Mouse (Mus musculus) heart, embryonic 11.5 days (tissue): ENCODE data around the gene Calcrl. TPM values are rescaled to one million over a fixed set of nuclear protein-coding genes. Genes with fewer than 3 reads are reported as not detected.

Source experiments
- polyA plus RNA-seq: library from polyadenylated mRNA; unstranded; fragments of >200 nt; fragmentation: Nextera tagmentation; extraction: Ambion mirVana; gene quantifications from 2 replicates; pipeline ENCODE4 v1.2.1, GENCODE M21; 2014

Gene Calcrl
- polyA plus RNA-seq, 1 experiment from 2014 or later, result 59.6 TPM

Other genes starting within 250 kb of the Calcrl start
- 76.3 and 83.8 TPM in 2 replicates for gene Tfpi, start 51.4 kb upstream of the Calcrl start, polyA plus RNA-seq
- gene Ctnnd1, start 225.4 kb upstream of the Calcrl start, polyA plus RNA-seq, result 71.2 and 77.5 TPM in 2 replicates
- gene Btbd18, start 233.7 kb upstream of the Calcrl start, polyA plus RNA-seq, result 0.14 and 0.20 TPM in 2 replicates
- 298 and 299 TPM in 2 replicates for gene Selenoh, start 245.4 kb upstream of the Calcrl start, polyA plus RNA-seq